Comparison of ENCODE assay signal across 8 mouse cellular contexts in the genomic region with DNA sequence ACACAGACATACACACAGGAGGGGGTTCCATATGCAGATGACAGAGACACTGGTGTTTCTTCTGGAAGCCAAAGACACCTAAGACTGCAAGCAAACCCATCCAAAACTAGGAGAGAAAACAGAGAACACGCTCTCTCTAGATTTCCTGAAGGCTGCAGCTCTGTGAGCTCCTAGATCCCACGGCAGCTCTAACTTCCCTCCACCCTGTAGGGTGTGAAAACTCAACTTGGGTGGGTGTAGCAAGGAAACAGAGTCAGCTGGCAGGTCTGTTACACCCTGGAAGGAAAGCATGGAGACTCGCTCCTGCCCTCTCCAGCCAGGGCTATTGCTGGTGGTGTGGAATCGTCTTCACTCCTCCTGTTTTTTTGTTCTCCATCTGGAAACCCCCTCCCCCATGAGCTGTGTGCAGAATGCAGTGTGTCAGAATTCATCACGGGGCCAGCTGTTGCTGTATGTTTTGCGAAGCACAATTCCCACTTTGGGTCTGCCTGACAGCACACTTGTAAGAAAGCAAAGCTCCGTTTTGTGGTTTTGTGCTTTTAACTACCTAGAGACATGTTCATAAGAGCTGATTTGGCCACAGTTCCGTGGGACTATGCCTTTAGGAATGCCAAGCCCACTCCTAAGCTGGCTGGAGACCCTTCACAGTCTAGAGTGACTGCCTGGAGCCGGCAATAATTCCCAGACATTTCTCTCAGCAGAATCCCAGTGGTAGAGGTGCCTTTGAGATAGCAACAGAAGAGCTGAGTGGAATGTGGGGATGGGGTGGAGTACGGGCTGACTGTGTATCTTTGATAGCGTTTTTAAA. TPM values are rescaled to one million over a fixed set of nuclear protein-coding genes. Genes with fewer than 3 reads are reported as not detected.
DNase-seq lines count a peak whose midpoint lies in the region; TF ChIP-seq lines count a peak whose summit lies in the region.

No protein-coding gene starts in this region.

- no peaks in the 10 kb centered on the region for H3K36me3 ChIP-seq in heart, embryonic 10.5 days
- no peaks in the 10 kb centered on the region for H3K36me3 ChIP-seq in C2C12 (ENCODE audit: control insufficient read depth, insufficient read depth)
- no peaks in the 10 kb centered on the region for H3K36me3 ChIP-seq in hindbrain, embryonic 10.5 days
- no peaks in the 10 kb centered on the region for H3K36me3 ChIP-seq in midbrain, embryonic 10.5 days

- peaks cover 28% of the 10 kb centered on the region for H3K4me1 ChIP-seq in heart, embryonic 10.5 days
- H3K4me1 ChIP-seq in hindbrain, embryonic 10.5 days (replicated peaks): peaks cover 35% of the 10 kb centered on the region
- H3K4me1 ChIP-seq in midbrain, embryonic 10.5 days: peaks cover 30% of the 10 kb centered on the region
- H3K4me1 ChIP-seq in cerebellum, adult 2 months (ENCODE audit: control insufficient read depth, insufficient read depth, low read length): peaks cover 12% of the 10 kb centered on the region

- DNase-seq in heart, embryonic 10.5 days (ENCODE audit: low spot score): no peak
- no peak for DNase-seq in heart, postnatal 14 days
- peak; percentile 25 for DNase-seq in hindbrain, embryonic 10.5 days (ENCODE audit: low spot score)
- DNase-seq in midbrain, embryonic 10.5 days (ENCODE audit: low spot score): peak; percentile 42
- DNase-seq in cerebellum, adult 2 months: no peak
- no peak for DNase-seq in Muller cell, postnatal 12 days (ENCODE audit: inconsistent ontology term)
- no peak for DNase-seq in layer of hippocampus, postnatal 14 days (ENCODE audit: low spot score in 2 of 2)

- no peaks in the 10 kb centered on the region for H3K27me3 ChIP-seq in heart, embryonic 10.5 days (ENCODE audit: insufficient read depth, poor library complexity, severe bottlenecking)
- no peaks in the 10 kb centered on the region for H3K27me3 ChIP-seq in C2C12 (ENCODE audit: control insufficient read depth, insufficient read depth, insufficient read length)
- H3K27me3 ChIP-seq in hindbrain, embryonic 10.5 days (ENCODE audit: insufficient read depth, poor library complexity, severe bottlenecking): peaks cover 8% of the 10 kb centered on the region; the same call in 1 of the 2 replicates
- peaks cover 18% of the 10 kb centered on the region; the same call in 1 of the 2 replicates for H3K27me3 ChIP-seq in midbrain, embryonic 10.5 days (ENCODE audit: low read depth, poor library complexity, severe bottlenecking)
- no peaks in the 10 kb centered on the region for H3K27me3 ChIP-seq in cerebellum, adult 2 months (ENCODE audit: control insufficient read depth, insufficient read depth, low read length)

- WGBS in heart, embryonic 10.5 days: 28% methylated on average over 11 of the region's 11 CpGs
- WGBS in hindbrain, embryonic 10.5 days: 35% methylated on average over 11 of the region's 11 CpGs
- 35% methylated on average over 11 of the region's 11 CpGs for WGBS in midbrain, embryonic 10.5 days
- 69% methylated on average over 11 of the region's 11 CpGs for WGBS in cerebellum, adult 2 months

- H3K9me3 ChIP-seq in heart, embryonic 10.5 days: no peaks in the 10 kb centered on the region
- H3K9me3 ChIP-seq in hindbrain, embryonic 10.5 days: no peaks in the 10 kb centered on the region
- H3K9me3 ChIP-seq in midbrain, embryonic 10.5 days (replicated peaks): no peaks in the 10 kb centered on the region

- intact Hi-C loops in heart, postnatal 14 days (cut with DNase I): no loop called here

- peak overlapping the region; percentile 55 for H3K4me3 ChIP-seq in heart, embryonic 10.5 days
- no peak overlapping the region for H3K4me3 ChIP-seq in C2C12 (ENCODE audit: insufficient read depth, poor library complexity, severe bottlenecking)
- peak overlapping the region; percentile 51 for H3K4me3 ChIP-seq in hindbrain, embryonic 10.5 days
- H3K4me3 ChIP-seq in midbrain, embryonic 10.5 days: peak overlapping the region; percentile 54
- no peak overlapping the region for H3K4me3 ChIP-seq in cerebellum, adult 2 months (replicated peaks; ENCODE audit: insufficient read depth, low read depth, low read length)

- H3ac ChIP-seq in C2C12 (ENCODE audit: control insufficient read depth, insufficient read length, low read depth): no peak overlapping the region

- no peaks in the 10 kb centered on the region for H3K79me2 ChIP-seq in C2C12 (ENCODE audit: control insufficient read depth, insufficient read depth)

- TF ChIP-seq CTCF in C2C12 (IDR thresholded peaks at IDR 0.05; ENCODE audit: control insufficient read depth, insufficient read depth, insufficient read length): no peak
- TF ChIP-seq CTCF in cerebellum, adult 2 months (IDR thresholded peaks at IDR 0.05; ENCODE audit: borderline replicate concordance, insufficient read depth, low read depth, low read length): no peak

- no peaks in the 10 kb centered on the region for H3K79me3 ChIP-seq in C2C12 (ENCODE audit: low read depth)

- peak overlapping the region; percentile 85 for H3K27ac ChIP-seq in heart, embryonic 10.5 days
- H3K27ac ChIP-seq in hindbrain, embryonic 10.5 days: peak overlapping the region; percentile 86
- peak overlapping the region; percentile 75 for H3K27ac ChIP-seq in midbrain, embryonic 10.5 days (replicated peaks)
- no peak overlapping the region for H3K27ac ChIP-seq in cerebellum, adult 2 months (ENCODE audit: insufficient read depth, low read length)

- TF ChIP-seq POLR2A in cerebellum, adult 2 months (IDR thresholded peaks at IDR 0.05; ENCODE audit: borderline replicate concordance, insufficient read depth, low read length): no peak

TF ChIP-seq in C2C12, 6 proteins besides CTCF, POLR2A, EP300 and RAD21:
- TF ChIP-seq MYOD1 (IDR thresholded peaks at IDR 0.05; ENCODE audit: control insufficient read depth, insufficient read length, low read depth): peak; percentile 97
- no peak for TF ChIP-seq USF1 (IDR thresholded peaks at IDR 0.05; ENCODE audit: low read depth)
TF ChIP-seq in C2C12: peak in this region for 1.

RNA-seq across cellular contexts. Expression of gene Camk1g, which starts 11.7 kb away (rescaled TPM):
- polyA plus RNA-seq in heart, embryonic 10.5 days (2016; fragmentation: Nextera tagmentation; extraction: Ambion mirVana): 7.2 and 8.3 TPM in 2 replicates
- under 1 TPM; 0.72 to 0.83 TPM for total RNA-seq in heart, postnatal 14 days (2021)
- 1.2 TPM for polyA plus RNA-seq in C2C12 (2012; fragmentation: generic; extraction: Trizol)
- 11.8 and 15.5 TPM in 2 replicates for polyA plus RNA-seq in hindbrain, embryonic 10.5 days (2016; fragmentation: Nextera tagmentation; extraction: Ambion mirVana)
- polyA plus RNA-seq in midbrain, embryonic 10.5 days (2016; fragmentation: Nextera tagmentation; extraction: Ambion mirVana): 12.8 and 18.4 TPM in 2 replicates
- polyA plus RNA-seq in cerebellum, adult 2 months (2012; rRNA removed): 23.4 and 26.4 TPM in 2 replicates
- total RNA-seq in layer of hippocampus, postnatal 14 days (2021): 10 to 100 TPM; 30.7 to 37.8 TPM

Comparison
In these comparisons a context has a peak if more than half of its experiments do, and no peak if none do; other contexts are left out.
1. DNase-seq: peak in hindbrain, embryonic 10.5 days (single experiment) and midbrain, embryonic 10.5 days (single experiment); none in heart, embryonic 10.5 days (single experiment), heart, postnatal 14 days (0 of 2), cerebellum, adult 2 months (0 of 2), Muller cell, postnatal 12 days (single experiment) and layer of hippocampus, postnatal 14 days (0 of 2).
2. H3K4me3 ChIP-seq: peak in heart, embryonic 10.5 days (single experiment), hindbrain, embryonic 10.5 days (single experiment) and midbrain, embryonic 10.5 days (single experiment); none in C2C12 (single experiment) and cerebellum, adult 2 months (single experiment).